Mouse (Mus musculus): ENCODE results near the gene Csrnp3.

GRCm38 (mm10) chr2:66018711-66019110, 173.1 kb downstream of the Csrnp3 start:
- TF ChIP-seq CTCF (IDR thresholded peaks at IDR 0.05; ENCODE audit: control insufficient read depth, insufficient read depth, insufficient read length) (no peak), USF1 (IDR thresholded peaks at IDR 0.05; ENCODE audit: low read depth) (no peak)
